Mouse (Mus musculus): ENCODE data around the gene Ascc1. TPM values are rescaled to one million over a fixed set of nuclear protein-coding genes. Genes with fewer than 3 reads are reported as not detected.

Ascc1 gene
- polyA plus RNA-seq, 1 experiment from 2014 or later = 43.6 TPM

DNA sequence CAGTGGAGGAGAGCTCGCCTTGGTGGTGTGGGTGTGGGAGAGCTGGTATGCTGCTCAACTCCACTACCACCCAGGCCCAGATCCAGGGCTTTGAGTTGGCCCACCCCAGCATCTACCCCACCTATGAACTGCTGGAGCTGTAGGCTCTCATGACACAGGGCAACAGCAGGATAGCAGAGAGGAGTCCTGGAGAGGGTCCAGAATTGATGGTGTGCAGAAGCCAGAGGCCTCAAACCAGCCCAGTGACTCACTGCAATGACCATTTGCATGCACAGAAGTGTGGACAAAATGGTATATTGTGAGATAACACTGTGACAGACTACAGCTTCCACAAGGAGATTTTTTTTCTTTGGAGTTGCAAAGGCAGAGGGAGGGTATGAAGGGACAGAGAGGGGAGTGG, 21.1 kb downstream of the Ascc1 start:
- no peak overlapping the region for H3K9ac ChIP-seq (replicated peaks; ENCODE audit: low read depth, low read length)
- no peaks in the 10 kb centered on the region for H3K27me3 ChIP-seq (ENCODE audit: control insufficient read depth, insufficient read depth, low read length)
- no peak overlapping the region for H3K4me3 ChIP-seq (ENCODE audit: low read depth, low read length)
- no peak overlapping the region for H3K4me2 ChIP-seq (ENCODE audit: low read depth, low read length)
- no peak overlapping the region for H3K27ac ChIP-seq (ENCODE audit: low read depth, low read length)
- H3K4me1 ChIP-seq (ENCODE audit: control insufficient read depth, insufficient read depth, low read length) = peaks cover 11% of the 10 kb centered on the region
- no peak for ATAC-seq (ENCODE audit: low read depth)
- WGBS = 94% methylated on average over 1 of the region's 1 CpGs
- no peaks in the 10 kb centered on the region for H3K9me3 ChIP-seq (ENCODE audit: control insufficient read depth, low read length)
- no peaks in the 10 kb centered on the region for H3K36me3 ChIP-seq (ENCODE audit: control insufficient read depth, insufficient read depth, low read length)

DNA sequence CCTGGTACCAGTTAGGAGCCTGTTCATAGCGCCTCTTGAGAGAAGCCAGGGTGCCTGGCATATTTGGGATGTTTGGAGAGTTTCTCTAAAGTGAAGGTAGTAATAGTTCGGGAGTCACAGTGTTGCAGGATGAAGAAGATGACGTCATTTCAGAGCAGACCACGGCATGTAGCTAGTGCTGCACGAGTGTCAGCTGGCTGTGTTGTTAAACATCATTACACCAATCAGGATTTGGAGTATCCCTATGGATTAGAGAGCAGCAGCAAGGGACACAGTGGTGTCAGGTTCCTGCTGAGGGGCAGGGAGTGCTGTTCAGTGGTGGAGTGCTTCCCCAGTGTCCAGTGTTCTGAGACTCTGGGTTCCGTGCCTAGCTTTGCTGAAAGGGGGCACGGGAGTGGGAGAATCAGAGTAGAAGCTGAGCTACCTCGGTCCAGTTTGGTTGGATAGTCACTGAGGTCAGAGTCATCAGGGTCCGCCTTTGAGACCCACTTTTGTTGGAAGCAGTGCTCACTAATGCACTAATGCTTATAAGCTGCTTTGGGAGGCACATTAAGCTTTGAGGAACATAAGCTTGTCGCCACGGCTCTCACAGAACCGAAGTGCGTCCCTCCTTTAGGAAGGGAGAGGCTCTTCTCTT, 24.3 kb downstream of the Ascc1 start:
- ATAC-seq (ENCODE audit: low read depth) = no peak
- Histone ChIP-seq H3K9me3 (ENCODE audit: control insufficient read depth, low read length) (no peaks in the 10 kb centered on the region), H3K4me1 (ENCODE audit: control insufficient read depth, insufficient read depth, low read length) (peaks cover 15% of the 10 kb centered on the region), H3K4me2 (ENCODE audit: low read depth, low read length) (no peak overlapping the region), H3K9ac (replicated peaks; ENCODE audit: low read depth, low read length) (no peak overlapping the region), H3K27ac (ENCODE audit: low read depth, low read length) (peak overlapping the region; percentile 62; the same call in 1 of the 2 replicates), H3K27me3 (ENCODE audit: control insufficient read depth, insufficient read depth, low read length) (no peaks in the 10 kb centered on the region), H3K36me3 (ENCODE audit: control insufficient read depth, insufficient read depth, low read length) (no peaks in the 10 kb centered on the region), H3K4me3 (ENCODE audit: low read depth, low read length) (no peak overlapping the region)
- WGBS = 67% methylated on average over 13 of the region's 13 CpGs

DNA sequence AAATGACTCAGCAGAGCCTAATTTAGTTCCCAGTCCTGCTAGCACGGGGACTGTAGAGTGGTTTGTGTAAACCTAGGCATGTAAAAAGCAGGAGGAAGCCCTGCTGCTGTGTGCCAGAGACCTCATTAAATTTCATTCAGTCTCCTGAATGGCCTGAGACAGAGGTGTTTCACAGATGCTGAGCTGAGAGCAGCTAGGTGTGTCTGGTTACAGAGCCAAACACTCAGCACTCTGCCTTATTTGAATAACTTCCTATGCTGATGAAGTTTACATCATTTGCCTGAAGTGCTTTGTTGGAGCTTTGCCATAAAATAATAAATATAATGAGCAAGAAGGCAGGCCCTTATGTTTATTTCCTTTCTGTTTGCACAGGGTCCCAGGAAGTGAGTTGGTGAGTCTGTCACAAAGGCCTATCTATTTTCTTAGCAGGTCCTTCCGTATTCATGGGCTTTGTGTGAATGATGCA, 25.0 kb downstream of the Ascc1 start:
- H3K4me3 ChIP-seq (ENCODE audit: low read depth, low read length) = no peak overlapping the region
- no peaks in the 10 kb centered on the region for H3K36me3 ChIP-seq (ENCODE audit: control insufficient read depth, insufficient read depth, low read length)
- peaks cover 21% of the 10 kb centered on the region for H3K4me1 ChIP-seq (ENCODE audit: control insufficient read depth, insufficient read depth, low read length)
- 45% methylated on average over 2 of the region's 2 CpGs for WGBS
- no peak overlapping the region for H3K4me2 ChIP-seq (ENCODE audit: low read depth, low read length)
- H3K27me3 ChIP-seq (ENCODE audit: control insufficient read depth, insufficient read depth, low read length) = no peaks in the 10 kb centered on the region
- 0 out of 2 replicates have a peak overlapping the region, but pooled peaks have one; percentile 23 for H3K27ac ChIP-seq (ENCODE audit: low read depth, low read length)
- no peak overlapping the region for H3K9ac ChIP-seq (replicated peaks; ENCODE audit: low read depth, low read length)
- no peaks in the 10 kb centered on the region for H3K9me3 ChIP-seq (ENCODE audit: control insufficient read depth, low read length)
- peak; percentile 32; the same call in 1 of the 2 replicates for ATAC-seq (ENCODE audit: low read depth)

DNA sequence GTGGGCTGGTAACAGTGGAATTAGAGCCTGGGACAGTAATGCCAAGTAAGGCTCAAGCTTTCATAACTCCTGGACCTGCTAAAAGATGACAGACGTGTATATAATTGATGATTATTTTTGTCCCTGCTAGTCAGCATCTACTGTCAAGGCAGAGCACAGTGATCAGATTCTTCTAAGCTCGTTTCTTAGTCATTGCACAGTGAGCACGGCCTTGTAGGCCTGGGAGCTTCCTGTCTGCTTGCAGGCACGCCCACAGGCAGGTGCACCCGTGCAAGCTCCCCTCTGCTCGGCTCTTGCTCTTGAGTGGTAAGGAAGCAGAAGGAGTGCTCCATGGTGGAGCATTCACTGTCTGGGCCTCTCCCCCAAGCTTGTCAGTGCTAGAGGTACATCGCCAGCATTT, 25.6 kb downstream of the Ascc1 start:
- WGBS = 84% methylated on average over 7 of the region's 7 CpGs
- ATAC-seq (ENCODE audit: low read depth) = no peak

DNA sequence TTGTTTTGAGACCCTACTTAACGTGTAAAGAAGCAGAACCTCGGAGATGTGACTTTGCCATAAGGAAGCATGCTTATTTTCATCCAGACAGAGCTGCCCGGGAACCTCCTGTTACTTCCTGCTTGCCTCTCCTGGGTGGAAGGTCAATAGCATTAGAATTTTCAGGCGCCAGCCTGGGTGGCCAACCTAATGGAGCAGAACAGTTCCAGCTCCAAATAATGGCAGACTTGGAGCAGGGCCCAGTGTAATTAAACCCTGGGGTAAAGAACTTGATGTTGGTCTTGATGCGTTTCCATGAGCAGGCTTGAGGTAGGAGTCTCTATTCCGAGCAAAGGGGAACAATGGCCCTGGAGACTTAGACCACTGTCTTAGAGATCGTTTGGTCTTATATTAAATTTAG, 26.4 kb downstream of the Ascc1 start:
- ATAC-seq (ENCODE audit: low read depth) = peak; percentile 10; the same call in 1 of the 2 replicates
- Histone ChIP-seq H3K27me3 (ENCODE audit: control insufficient read depth, insufficient read depth, low read length) (no peaks in the 10 kb centered on the region), H3K36me3 (ENCODE audit: control insufficient read depth, insufficient read depth, low read length) (no peaks in the 10 kb centered on the region), H3K9me3 (ENCODE audit: control insufficient read depth, low read length) (no peaks in the 10 kb centered on the region), H3K4me3 (ENCODE audit: low read depth, low read length) (no peak overlapping the region), H3K9ac (replicated peaks; ENCODE audit: low read depth, low read length) (no peak overlapping the region), H3K27ac (ENCODE audit: low read depth, low read length) (no peak overlapping the region), H3K4me1 (ENCODE audit: control insufficient read depth, insufficient read depth, low read length) (peaks cover 21% of the 10 kb centered on the region), H3K4me2 (ENCODE audit: low read depth, low read length) (no peak overlapping the region)
- 39% methylated on average over 7 of the region's 7 CpGs for WGBS

More for the DNA sequence above, 25.6 kb downstream of the Ascc1 start:
- Histone ChIP-seq H3K36me3 (ENCODE audit: control insufficient read depth, insufficient read depth, low read length) (no peaks in the 10 kb centered on the region), H3K9me3 (ENCODE audit: control insufficient read depth, low read length) (no peaks in the 10 kb centered on the region), H3K4me3 (ENCODE audit: low read depth, low read length) (no peak overlapping the region), H3K4me1 (ENCODE audit: control insufficient read depth, insufficient read depth, low read length) (peaks cover 21% of the 10 kb centered on the region), H3K9ac (replicated peaks; ENCODE audit: low read depth, low read length) (no peak overlapping the region), H3K27me3 (ENCODE audit: control insufficient read depth, insufficient read depth, low read length) (no peaks in the 10 kb centered on the region), H3K4me2 (ENCODE audit: low read depth, low read length) (no peak overlapping the region), H3K27ac (ENCODE audit: low read depth, low read length) (no peak overlapping the region)

DNA sequence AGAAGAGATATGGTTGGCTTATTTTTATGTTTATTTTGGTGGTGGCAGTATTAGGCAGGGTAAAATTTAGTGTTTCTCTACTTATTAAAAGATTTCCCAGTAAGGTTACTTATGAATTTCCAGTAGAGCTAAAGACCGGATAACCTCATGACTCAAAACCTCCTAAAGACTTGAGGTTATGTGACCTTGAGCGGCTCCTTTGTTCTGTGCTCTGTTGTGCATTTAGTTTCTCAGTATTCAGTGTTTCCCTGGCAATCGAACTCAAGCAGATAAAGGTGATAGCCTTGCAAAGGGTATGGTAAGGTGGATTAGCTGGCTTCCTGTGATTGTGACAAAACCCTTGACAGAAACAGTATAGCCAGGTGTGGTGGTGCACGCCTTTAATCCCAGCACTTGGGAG, 26.8 kb downstream of the Ascc1 start:
- Histone ChIP-seq H3K27me3 (ENCODE audit: control insufficient read depth, insufficient read depth, low read length) (no peaks in the 10 kb centered on the region), H3K36me3 (ENCODE audit: control insufficient read depth, insufficient read depth, low read length) (no peaks in the 10 kb centered on the region), H3K9ac (replicated peaks; ENCODE audit: low read depth, low read length) (no peak overlapping the region), H3K9me3 (ENCODE audit: control insufficient read depth, low read length) (no peaks in the 10 kb centered on the region), H3K4me2 (ENCODE audit: low read depth, low read length) (no peak overlapping the region), H3K4me1 (ENCODE audit: control insufficient read depth, insufficient read depth, low read length) (peaks cover 21% of the 10 kb centered on the region), H3K27ac (ENCODE audit: low read depth, low read length) (no peak overlapping the region), H3K4me3 (ENCODE audit: low read depth, low read length) (no peak overlapping the region)
- WGBS = 95% methylated on average over 4 of the region's 4 CpGs
- no peak for ATAC-seq (ENCODE audit: low read depth)

DNA sequence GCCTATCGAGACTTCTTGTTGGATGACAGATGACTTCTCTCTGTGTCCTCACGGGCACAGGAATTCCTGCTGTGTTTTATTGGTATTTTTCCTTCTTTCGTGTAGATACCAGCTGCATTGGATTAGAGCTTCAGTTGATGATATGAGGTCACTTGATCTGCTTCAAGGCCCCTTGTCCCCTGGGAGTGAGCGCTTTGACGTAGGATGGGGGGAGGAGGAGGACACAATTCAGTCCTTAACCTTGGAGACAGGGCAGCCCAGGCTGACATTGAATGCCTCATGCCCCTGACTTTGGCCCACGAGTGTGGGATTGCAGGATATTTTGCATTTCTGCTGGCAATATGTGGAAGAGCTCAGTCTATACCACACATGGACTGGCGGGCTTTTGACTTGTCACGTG, 29.0 kb downstream of the Ascc1 start:
- 72% methylated on average over 8 of the region's 8 CpGs for WGBS
- H3K27ac ChIP-seq (ENCODE audit: low read depth, low read length) = 0 out of 2 replicates have a peak overlapping the region, but pooled peaks have one; percentile 12
- no peak for ATAC-seq (ENCODE audit: low read depth)

DNA sequence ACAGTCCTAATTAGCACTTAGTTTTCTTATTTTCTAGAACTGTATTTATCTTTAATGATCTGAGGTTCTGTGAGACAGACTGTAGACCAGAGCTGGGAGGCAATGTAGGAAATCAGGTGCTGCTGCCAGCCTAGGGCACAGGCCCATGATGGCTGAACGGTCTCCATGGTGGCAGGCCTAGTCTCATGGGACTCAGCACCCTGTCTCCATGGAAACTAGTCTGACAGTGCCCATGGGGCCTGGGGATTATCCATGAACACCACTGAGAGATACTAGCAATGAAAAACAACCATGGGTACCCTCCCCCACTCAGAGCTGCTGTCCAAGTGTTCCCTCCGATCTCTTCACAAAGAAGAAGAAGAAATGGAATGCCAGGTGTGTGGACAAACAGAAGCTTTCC, 29.4 kb downstream of the Ascc1 start:
- no peaks in the 10 kb centered on the region for H3K27me3 ChIP-seq (ENCODE audit: control insufficient read depth, insufficient read depth, low read length)
- 0 out of 2 replicates have a peak, but pooled peaks have one; percentile 29 for ATAC-seq (ENCODE audit: low read depth)
- H3K36me3 ChIP-seq (ENCODE audit: control insufficient read depth, insufficient read depth, low read length) = no peaks in the 10 kb centered on the region
- H3K4me2 ChIP-seq (ENCODE audit: low read depth, low read length) = no peak overlapping the region
- 43% methylated on average over 2 of the region's 2 CpGs for WGBS
- no peak overlapping the region for H3K9ac ChIP-seq (replicated peaks; ENCODE audit: low read depth, low read length)
- H3K4me1 ChIP-seq (ENCODE audit: control insufficient read depth, insufficient read depth, low read length) = peaks cover 19% of the 10 kb centered on the region
- no peaks in the 10 kb centered on the region for H3K9me3 ChIP-seq (ENCODE audit: control insufficient read depth, low read length)
- H3K4me3 ChIP-seq (ENCODE audit: low read depth, low read length) = no peak overlapping the region
- H3K27ac ChIP-seq (ENCODE audit: low read depth, low read length) = 0 out of 2 replicates have a peak overlapping the region, but pooled peaks have one; percentile 12

More for the DNA sequence above, 29.0 kb downstream of the Ascc1 start:
- no peak overlapping the region for H3K4me2 ChIP-seq (ENCODE audit: low read depth, low read length)
- peaks cover 21% of the 10 kb centered on the region for H3K4me1 ChIP-seq (ENCODE audit: control insufficient read depth, insufficient read depth, low read length)
- H3K27me3 ChIP-seq (ENCODE audit: control insufficient read depth, insufficient read depth, low read length) = no peaks in the 10 kb centered on the region
- H3K9me3 ChIP-seq (ENCODE audit: control insufficient read depth, low read length) = no peaks in the 10 kb centered on the region
- H3K9ac ChIP-seq (replicated peaks; ENCODE audit: low read depth, low read length) = no peak overlapping the region
- no peaks in the 10 kb centered on the region for H3K36me3 ChIP-seq (ENCODE audit: control insufficient read depth, insufficient read depth, low read length)
- no peak overlapping the region for H3K4me3 ChIP-seq (ENCODE audit: low read depth, low read length)

DNA sequence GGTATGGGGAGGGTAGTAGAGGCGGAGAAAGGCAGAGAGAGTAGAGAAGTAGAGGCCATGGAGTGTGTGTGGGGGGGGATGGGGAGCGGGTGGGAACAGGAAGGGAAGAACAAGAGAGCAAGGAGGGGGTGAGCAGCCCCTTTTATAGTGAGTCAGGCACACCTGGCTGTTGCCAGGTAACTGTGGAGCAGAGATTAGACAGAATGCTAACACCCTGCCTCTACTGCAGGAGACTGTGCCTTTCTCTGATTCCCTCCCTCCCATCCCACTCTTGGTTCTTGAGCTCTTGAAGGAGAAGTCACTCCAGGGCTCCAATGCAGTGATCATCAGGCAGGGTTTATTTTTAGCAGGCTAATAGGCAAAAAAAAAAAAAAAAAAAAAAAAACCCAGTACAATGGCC, 30.0 kb downstream of the Ascc1 start:
- ATAC-seq (ENCODE audit: low read depth) = no peak
- Histone ChIP-seq H3K27ac (ENCODE audit: low read depth, low read length) (no peak overlapping the region), H3K9me3 (ENCODE audit: control insufficient read depth, low read length) (no peaks in the 10 kb centered on the region)

More for the DNA sequence above, 30.0 kb downstream of the Ascc1 start:
- H3K36me3 ChIP-seq (ENCODE audit: control insufficient read depth, insufficient read depth, low read length) = no peaks in the 10 kb centered on the region
- H3K4me1 ChIP-seq (ENCODE audit: control insufficient read depth, insufficient read depth, low read length) = peaks cover 16% of the 10 kb centered on the region
- WGBS = 72% methylated on average over 2 of the region's 2 CpGs
- no peak overlapping the region for H3K9ac ChIP-seq (replicated peaks; ENCODE audit: low read depth, low read length)
- H3K4me2 ChIP-seq (ENCODE audit: low read depth, low read length) = no peak overlapping the region
- H3K4me3 ChIP-seq (ENCODE audit: low read depth, low read length) = no peak overlapping the region
- H3K27me3 ChIP-seq (ENCODE audit: control insufficient read depth, insufficient read depth, low read length) = no peaks in the 10 kb centered on the region

Data from neural tube, embryonic 14.5 days (tissue).